Mouse (Mus musculus): ENCODE results near the gene Eps8l3. TPM values are rescaled to one million over a fixed set of nuclear protein-coding genes. Genes with fewer than 3 reads are reported as not detected.

The Eps8l3 gene
- polyA plus RNA-seq, 1 experiment, result 0.72 TPM

- TF ChIP-seq POLR2A (IDR thresholded peaks at IDR 0.05; ENCODE audit: low read depth, low read length), result peak; percentile 65
- no peak for TF ChIP-seq CTCF (conservative IDR thresholded peaks at IDR 0.05; ENCODE audit: insufficient read depth, insufficient read length, low read depth, low read length)
- Histone ChIP-seq H3K4me3 (ENCODE audit: insufficient read depth, low read depth, low read length) (peak within 1 kb of the TSS; percentile 68), H3K4me1 (ENCODE audit: control insufficient read depth, insufficient read depth, low read length) (peaks cover 19% of the 10 kb centered on the region; the same call in 1 of the 2 replicates), H3K27me3 (replicated peaks; ENCODE audit: control insufficient read depth, insufficient read depth, low read length) (no peaks in the 10 kb centered on the region), H3K36me3 (ENCODE audit: control insufficient read depth, insufficient read depth, low read length) (no peaks in the 10 kb centered on the region), H3K27ac (ENCODE audit: insufficient read depth, low read depth, low read length) (peak within 1 kb of the TSS; percentile 26; the same call in 1 of the 2 replicates)
- WGBS, result 8% methylated on average over 40 of the region's 40 CpGs
- DNase-seq, result peak; percentile 90
Observed at GRCm38 (mm10) chr3:107895720-107896569, 18.9 kb downstream of the Eps8l3 start, which contains the start of gene Gstm5. Gstm5 (plus strand) TSS chr3:107895821.

- Histone ChIP-seq H3K36me3 (ENCODE audit: control insufficient read depth, insufficient read depth, low read length) (no peaks in the 10 kb centered on the region), H3K4me1 (ENCODE audit: control insufficient read depth, insufficient read depth, low read length) (peaks cover 24% of the 10 kb centered on the region; the same call in 1 of the 2 replicates), H3K27ac (ENCODE audit: insufficient read depth, low read depth, low read length) (peak overlapping the region; percentile 47), H3K4me3 (ENCODE audit: insufficient read depth, low read depth, low read length) (no peak overlapping the region), H3K27me3 (replicated peaks; ENCODE audit: control insufficient read depth, insufficient read depth, low read length) (no peaks in the 10 kb centered on the region)
- TF ChIP-seq CTCF (conservative IDR thresholded peaks at IDR 0.05; ENCODE audit: insufficient read depth, insufficient read length, low read depth, low read length) (no peak), POLR2A (IDR thresholded peaks at IDR 0.05; ENCODE audit: low read depth, low read length) (no peak)
- WGBS, result 42% methylated on average over 13 of the region's 13 CpGs
- DNase-seq, result peak; percentile 84
Observed at GRCm38 (mm10) chr3:107898691-107899090, 21.7 kb downstream of the Eps8l3 start.

GRCm38 (mm10) chr3:107900955-107901673 lies 24.1 kb downstream of the Eps8l3 start:
- WGBS, result 30% methylated on average over 11 of the region's 11 CpGs
- peaks cover 19% of the 10 kb centered on the region; the same call in 1 of the 2 replicates for H3K4me1 ChIP-seq (ENCODE audit: control insufficient read depth, insufficient read depth, low read length)
- peak; percentile 67 for DNase-seq
- peak overlapping the region; percentile 37; the same call in 1 of the 2 replicates for H3K27ac ChIP-seq (ENCODE audit: insufficient read depth, low read depth, low read length)
- no peak overlapping the region for H3K4me3 ChIP-seq (ENCODE audit: insufficient read depth, low read depth, low read length)
- no peaks in the 10 kb centered on the region for H3K36me3 ChIP-seq (ENCODE audit: control insufficient read depth, insufficient read depth, low read length)
- TF ChIP-seq CTCF (conservative IDR thresholded peaks at IDR 0.05; ENCODE audit: insufficient read depth, insufficient read length, low read depth, low read length), result no peak
- TF ChIP-seq POLR2A (IDR thresholded peaks at IDR 0.05; ENCODE audit: low read depth, low read length), result no peak
- H3K27me3 ChIP-seq (replicated peaks; ENCODE audit: control insufficient read depth, insufficient read depth, low read length), result no peaks in the 10 kb centered on the region

- DNase-seq, result no peak
- no peaks in the 10 kb centered on the region for H3K27me3 ChIP-seq (replicated peaks; ENCODE audit: control insufficient read depth, insufficient read depth, low read length)
- H3K4me3 ChIP-seq (ENCODE audit: insufficient read depth, low read depth, low read length), result no peak overlapping the region
- H3K36me3 ChIP-seq (ENCODE audit: control insufficient read depth, insufficient read depth, low read length), result no peaks in the 10 kb centered on the region
- WGBS, result 73% methylated on average over 6 of the region's 6 CpGs
- TF ChIP-seq CTCF (conservative IDR thresholded peaks at IDR 0.05; ENCODE audit: insufficient read depth, insufficient read length, low read depth, low read length) (no peak), POLR2A (IDR thresholded peaks at IDR 0.05; ENCODE audit: low read depth, low read length) (no peak)
- H3K27ac ChIP-seq (ENCODE audit: insufficient read depth, low read depth, low read length), result no peak overlapping the region
- peaks cover 5% of the 10 kb centered on the region; the same call in 1 of the 2 replicates for H3K4me1 ChIP-seq (ENCODE audit: control insufficient read depth, insufficient read depth, low read length)
Observed at GRCm38 (mm10) chr3:107905942-107906341, 28.9 kb downstream of the Eps8l3 start.

DNA sequence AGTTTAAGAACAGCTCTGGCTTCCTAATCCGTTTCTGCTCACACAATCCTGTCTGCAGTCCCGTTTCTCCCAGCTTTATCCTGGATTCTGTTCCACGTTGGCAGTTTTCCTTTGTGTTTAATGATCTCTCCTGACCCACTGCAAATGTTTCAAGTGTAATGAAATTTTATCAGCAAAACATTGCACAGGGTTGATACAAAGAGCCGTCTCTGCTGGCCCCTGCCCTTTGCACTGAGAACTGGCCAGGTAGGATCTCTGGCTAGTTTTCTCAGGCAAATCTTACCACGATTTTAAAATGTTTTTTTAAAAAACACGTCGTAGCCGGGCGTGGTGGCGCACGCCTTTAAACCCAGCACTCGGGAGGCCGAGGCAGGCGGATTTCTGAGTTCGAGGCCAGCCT lies 39.6 kb downstream of the Eps8l3 start:
- WGBS, result 78% methylated on average over 15 of the region's 15 CpGs
- DNase-seq, result no peak
- H3K4me3 ChIP-seq (ENCODE audit: insufficient read depth, low read depth, low read length), result no peak overlapping the region
- H3K27ac ChIP-seq (ENCODE audit: insufficient read depth, low read depth, low read length), result no peak overlapping the region
- no peak for TF ChIP-seq POLR2A (IDR thresholded peaks at IDR 0.05; ENCODE audit: low read depth, low read length)
- no peak for TF ChIP-seq CTCF (conservative IDR thresholded peaks at IDR 0.05; ENCODE audit: insufficient read depth, insufficient read length, low read depth, low read length)
- H3K4me1 ChIP-seq (ENCODE audit: control insufficient read depth, insufficient read depth, low read length), result no peaks in the 10 kb centered on the region; the same call in 1 of the 2 replicates
- no peaks in the 10 kb centered on the region for H3K27me3 ChIP-seq (replicated peaks; ENCODE audit: control insufficient read depth, insufficient read depth, low read length)
- H3K36me3 ChIP-seq (ENCODE audit: control insufficient read depth, insufficient read depth, low read length), result no peaks in the 10 kb centered on the region

GRCm38 (mm10) chr3:107917097-107917496 lies 40.1 kb downstream of the Eps8l3 start:
- Histone ChIP-seq H3K27me3 (replicated peaks; ENCODE audit: control insufficient read depth, insufficient read depth, low read length) (no peaks in the 10 kb centered on the region), H3K4me3 (ENCODE audit: insufficient read depth, low read depth, low read length) (no peak overlapping the region), H3K36me3 (ENCODE audit: control insufficient read depth, insufficient read depth, low read length) (no peaks in the 10 kb centered on the region), H3K4me1 (ENCODE audit: control insufficient read depth, insufficient read depth, low read length) (no peaks in the 10 kb centered on the region; the same call in 1 of the 2 replicates), H3K27ac (ENCODE audit: insufficient read depth, low read depth, low read length) (no peak overlapping the region)
- 75% methylated on average over 3 of the region's 3 CpGs for WGBS
- DNase-seq, result no peak
- TF ChIP-seq POLR2A (IDR thresholded peaks at IDR 0.05; ENCODE audit: low read depth, low read length) (no peak), CTCF (conservative IDR thresholded peaks at IDR 0.05; ENCODE audit: insufficient read depth, insufficient read length, low read depth, low read length) (no peak)
